8 mouse cellular contexts compared by ENCODE assay signal in the genomic region with DNA sequence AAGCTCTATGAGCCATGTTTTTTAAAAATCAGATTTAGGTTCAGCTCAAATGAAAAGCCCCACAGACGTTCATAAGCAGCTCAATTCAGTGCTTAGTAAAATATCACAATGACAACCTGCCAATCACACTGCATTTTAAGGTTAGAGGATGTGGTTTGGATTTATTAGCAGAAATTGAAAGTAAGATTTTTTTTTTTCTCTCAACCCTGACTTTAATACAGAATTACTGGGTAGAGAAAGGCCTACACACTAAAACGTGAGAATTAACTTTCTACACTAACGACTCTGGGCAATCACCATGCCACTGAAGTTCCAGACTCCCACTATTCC. TPM values are rescaled to one million over a fixed set of nuclear protein-coding genes. Genes with fewer than 3 reads are reported as not detected.
A peak's percentile ranks its signal among the peaks of the same experiment; 100 is the strongest.
DNase-seq lines count a peak whose midpoint lies in the region; ATAC-seq and TF ChIP-seq lines count a peak whose summit lies in the region.

No protein-coding gene starts in this region.

- peak overlapping the region; percentile 80 for H3K9ac ChIP-seq in heart, embryonic 11.5 days (ENCODE audit: low read depth, low read length)
- peak overlapping the region; percentile 21; the same call in 1 of the 2 replicates for H3K9ac ChIP-seq in CH12.LX (ENCODE audit: insufficient read depth, low read depth)
- peak overlapping the region; percentile 97 for H3K9ac ChIP-seq in forebrain, postnatal 0 days

- TF ChIP-seq POLR2A in CH12.LX (IDR thresholded peaks at IDR 0.05; ENCODE audit: low read depth, low read length) = no peak

- H3K27me3 ChIP-seq in heart, embryonic 11.5 days (ENCODE audit: control insufficient read depth, insufficient read depth, low read length) = no peaks in the 10 kb centered on the region
- peaks cover 4% of the 10 kb centered on the region for H3K27me3 ChIP-seq in CH12.LX (replicated peaks)
- H3K27me3 ChIP-seq in forebrain, postnatal 0 days (ENCODE audit: insufficient read depth, low read length) = no peaks in the 10 kb centered on the region

- no peaks in the 10 kb centered on the region for H3K9me3 ChIP-seq in heart, embryonic 11.5 days (replicated peaks; ENCODE audit: control insufficient read depth, low read length)
- no peaks in the 10 kb centered on the region for H3K9me3 ChIP-seq in CH12.LX (replicated peaks; ENCODE audit: low read length)
- no peaks in the 10 kb centered on the region for H3K9me3 ChIP-seq in forebrain, postnatal 0 days (ENCODE audit: low read length)

- DNase-seq in heart, adult 18-20 months = no peak
- no peak for DNase-seq in CH12.LX (ENCODE audit: extremely low read depth)
- no peak for DNase-seq in forebrain, postnatal 0 days
- no peak for DNase-seq in spleen, adult 18-20 months
- no peak for DNase-seq in embryo, embryonic 9.5 days (ENCODE audit: extremely low spot score)
- no peak for DNase-seq in gastrocnemius, postnatal 36 days

- peak overlapping the region; percentile 90 for H3K27ac ChIP-seq in heart, embryonic 11.5 days (ENCODE audit: low read depth, low read length)
- H3K27ac ChIP-seq in CH12.LX (ENCODE audit: insufficient read depth, low read depth) = no peak overlapping the region
- H3K27ac ChIP-seq in forebrain, postnatal 0 days (ENCODE audit: low read depth, low read length) = peak overlapping the region; percentile 98
- peak overlapping the region; percentile 46 for H3K27ac ChIP-seq in macrophage

- no peak for TF ChIP-seq RAD21 in CH12.LX (IDR thresholded peaks at IDR 0.05; ENCODE audit: low read depth, low read length)

- no peak for ATAC-seq in heart, embryonic 11.5 days (replicated peaks; ENCODE audit: insufficient number of reproducible peaks, low FRiP score, low TSS enrichment)
- no peak for ATAC-seq in forebrain, postnatal 0 days

- no peak for TF ChIP-seq CTCF in CH12.LX (conservative IDR thresholded peaks at IDR 0.05 in 1 of 2, IDR thresholded peaks at IDR 0.05 in 1 of 2; ENCODE audit: low read depth in 2 of 2, low read length in 2 of 2)
- TF ChIP-seq CTCF in forebrain, postnatal 0 days (IDR thresholded peaks at IDR 0.05; ENCODE audit: low read depth) = no peak

- peak overlapping the region; percentile 82 for H3K4me3 ChIP-seq in heart, embryonic 11.5 days (ENCODE audit: low read depth, low read length)
- peak overlapping the region in 1 of 3 experiments; percentile 66 for H3K4me3 ChIP-seq in CH12.LX (replicated peaks in 1 of 3; ENCODE audit: low read depth in 2 of 3, low read length in 2 of 3, poor library complexity in 1 of 3)
- H3K4me3 ChIP-seq in forebrain, postnatal 0 days (ENCODE audit: low read depth, low read length) = peak overlapping the region; percentile 100
- H3K4me3 ChIP-seq in macrophage (ENCODE audit: inconsistent target) = peak overlapping the region; percentile 56

- no peaks in the 10 kb centered on the region for H3K36me3 ChIP-seq in heart, embryonic 11.5 days (ENCODE audit: control insufficient read depth, insufficient read depth, low read length)
- H3K36me3 ChIP-seq in CH12.LX (replicated peaks in 1 of 2; ENCODE audit: control insufficient read depth in 1 of 2, insufficient read depth in 1 of 2, low read length in 1 of 2) (no peaks in the 10 kb centered on the region), macrophage (ENCODE audit: inconsistent target) (no peaks in the 10 kb centered on the region)
- H3K36me3 ChIP-seq in forebrain, postnatal 0 days (ENCODE audit: insufficient read depth) = no peaks in the 10 kb centered on the region

- 55% methylated on average over 3 of the region's 3 CpGs for WGBS in heart, embryonic 11.5 days (ENCODE audit: insufficient replicate concordance)
- 10% methylated on average over 3 of the region's 3 CpGs for WGBS in forebrain, postnatal 0 days
- WGBS in macrophage (ENCODE audit: missing documents) = 11% methylated on average over 1 of the region's 3 CpGs

- H3K4me2 ChIP-seq in heart, embryonic 11.5 days = peak overlapping the region; percentile 89
- peak overlapping the region; percentile 71 for H3K4me2 ChIP-seq in CH12.LX (ENCODE audit: insufficient read depth, low read depth, poor library complexity, severe bottlenecking)
- peak overlapping the region; percentile 54 for H3K4me2 ChIP-seq in forebrain, postnatal 0 days (ENCODE audit: low read depth)

- peaks cover 36% of the 10 kb centered on the region for H3K79me2 ChIP-seq in CH12.LX (replicated peaks; ENCODE audit: control insufficient read depth, extremely low read depth, insufficient read depth, poor library complexity, severe bottlenecking)
- peaks cover 35% of the 10 kb centered on the region for H3K79me2 ChIP-seq in macrophage (ENCODE audit: inconsistent target)

- dilution Hi-C loops in CH12.LX (cut with MboI; ENCODE audit: extremely low pct_ligation_motif_present, extremely low pct_unique_long_range_greater_than_20kb, low sequenced_read_pairs) = no loop called here

- TF ChIP-seq EP300 in CH12.LX (IDR thresholded peaks at IDR 0.05; ENCODE audit: low read length) = no peak

- in situ Hi-C loops in CH12.LX (cut with MboI; ENCODE audit: low pct_ligation_motif_present, low pct_unique_long_range_greater_than_20kb, low sequenced_read_pairs) = no loop called here

- peaks cover 11% of the 10 kb centered on the region for H3K4me1 ChIP-seq in heart, embryonic 11.5 days (ENCODE audit: control insufficient read depth, insufficient read depth, low read length)
- H3K4me1 ChIP-seq in CH12.LX (ENCODE audit: control insufficient read depth in 1 of 2, insufficient read depth in 2 of 2) = peaks cover 0 to 29% of the 10 kb centered on the region in 2 experiments; a peak in 2 of 4 replicates
- peaks cover 17% of the 10 kb centered on the region for H3K4me1 ChIP-seq in forebrain, postnatal 0 days (ENCODE audit: insufficient read depth)

- intact Hi-C loops in gastrocnemius, postnatal 36 days (cut with DNase I) = loop anchor here (5.0 kb wide), 1 partner anchor 36 kb away; no protein-coding TSS in a partner anchor

TF ChIP-seq in CH12.LX, 34 proteins besides CTCF, POLR2A, EP300 and RAD21:
- no peak for TF ChIP-seq POLR2AphosphoS2 (IDR thresholded peaks at IDR 0.05; ENCODE audit: low read depth, low read length)
- TF ChIP-seq NRF1 (IDR thresholded peaks at IDR 0.05; ENCODE audit: low read depth, low read length) = no peak
- no peak for TF ChIP-seq MEF2A (IDR thresholded peaks at IDR 0.05; ENCODE audit: borderline replicate concordance, low read depth, low read length)
- TF ChIP-seq ZNF384 (IDR thresholded peaks at IDR 0.05; ENCODE audit: low read depth, low read length) = no peak
- no peak for TF ChIP-seq ZC3H11A (IDR thresholded peaks at IDR 0.05; ENCODE audit: low read depth, low read length)
- TF ChIP-seq ETS1 (conservative IDR thresholded peaks at IDR 0.05; ENCODE audit: low read depth, low read length) = no peak
- TF ChIP-seq ZMIZ1 (IDR thresholded peaks at IDR 0.05; ENCODE audit: low read depth, low read length) = no peak
- TF ChIP-seq JUN (IDR thresholded peaks at IDR 0.05; ENCODE audit: insufficient read depth, low read depth, low read length) = no peak
- TF ChIP-seq KAT2A (IDR thresholded peaks at IDR 0.05; ENCODE audit: insufficient replicate concordance, low read length) = no peak
- no peak for TF ChIP-seq ZKSCAN1 (IDR thresholded peaks at IDR 0.05; ENCODE audit: borderline replicate concordance, low read depth, low read length)
- no peak for TF ChIP-seq SIN3A (IDR thresholded peaks at IDR 0.05; ENCODE audit: low read length)
- no peak for TF ChIP-seq MAFK (IDR thresholded peaks at IDR 0.05; ENCODE audit: insufficient replicate concordance, low read length)
- TF ChIP-seq CHD2 (IDR thresholded peaks at IDR 0.05; ENCODE audit: low read length) = no peak
- TF ChIP-seq IRF4 (IDR thresholded peaks at IDR 0.05; ENCODE audit: low read depth, low read length) = no peak

RNA-seq across cellular contexts. Expression of gene Kif1b, which starts 1.0 kb away (rescaled TPM):
- 47.8 and 49.6 TPM in 2 replicates for polyA plus RNA-seq in heart, embryonic 11.5 days (2014; fragmentation: Nextera tagmentation; extraction: Ambion mirVana)
- total RNA-seq in heart, adult 18-20 months (2021) = 100 to 1,000 TPM; 154 to 180 TPM
- total RNA-seq in CH12.LX (2012; rRNA removed) (25.0 and 27.6 TPM in 2 replicates), CH12.LX (2014; rRNA removed) (10.0 and 11.2 TPM in 2 replicates)
- polyA plus RNA-seq in CH12.LX (2012; ENCODE audit: insufficient read length, low read depth) (15.0 and 17.0 TPM in 2 replicates), macrophage (2018) (23.6 to 34.5 TPM (median 26.9 TPM) in 3 replicates)
- total RNA-seq in forebrain, postnatal 0 days (2014; rRNA removed) = 209 and 270 TPM in 2 replicates
- 139 and 202 TPM in 2 replicates for polyA plus RNA-seq in forebrain, postnatal 0 days (2015; fragmentation: Nextera tagmentation; extraction: Ambion mirVana)
- 100 to 1,000 TPM in 23 of 26 experiments, 10 to 100 TPM in 3; 94.6 to 423 (median 136) TPM for total RNA-seq in macrophage (2018; cell fraction: chromatin; rRNA removed)
- total RNA-seq in macrophage (2018; cell fraction: cytosol; rRNA removed) = 10 to 100 TPM; 29.4 to 75.0 (median 43.7) TPM
- total RNA-seq in macrophage (2018; cell fraction: nucleus; rRNA removed) = 100 to 1,000 TPM in 15 of 26 experiments, 10 to 100 TPM in 11; 83.0 to 238 (median 109) TPM
- 100 to 1,000 TPM; 259 to 283 TPM for total RNA-seq in gastrocnemius, postnatal 36 days (2021)

Comparison
In these comparisons a context has a peak if more than half of its experiments do, and no peak if none do; other contexts are left out.
1. H3K9ac ChIP-seq: peak in every context shown above with its lines; median percentile 97 in forebrain, postnatal 0 days; 80 in heart, embryonic 11.5 days; 21 in CH12.LX.